Mouse (Mus musculus) liver, embryonic 14.5 days (tissue): ENCODE measurements around the gene Tpo.

Source experiments
- CTCF ChIP-seq: IDR thresholded peaks from 2 replicates; pipeline ENCODE4 v1.5.1; 2016; ENCODE audit warnings: antibody characterized with exemption, low read depth, control low read depth
- EP300 ChIP-seq: IDR thresholded peaks from 2 replicates; pipeline ENCODE4 v1.6.1; 2016; ENCODE audit warnings: antibody characterized with exemption, low read depth

GRCm38 (mm10) chr12:30092081-30092480 is 40.3 kb downstream of the Tpo start:
- no peak for TF ChIP-seq CTCF
- TF ChIP-seq EP300: no peak
